Mouse (Mus musculus) midbrain, embryonic 13.5 days (tissue): ENCODE data around the gene Zc2hc1b. TPM values are rescaled to one million over a fixed set of nuclear protein-coding genes. Genes with fewer than 3 reads are reported as not detected.

Experiments
- ATAC-seq: fragments of 200-750 bp; cut with Nextera tagmentation; 2 replicates; pipeline ENCODE4 v1.8.0; 2017; ENCODE audit warnings: mild to moderate bottlenecking, moderate TSS enrichment, moderate library complexity
- H3K27ac ChIP-seq: fragments of 300-500 bp; sonication (generic); 2 replicates; pipeline ENCODE4 v1.5.1; 2015; ENCODE audit warnings: inconsistent platforms, mild to moderate bottlenecking, moderate library complexity
- H3K27me3 ChIP-seq: fragments of 300-500 bp; sonication (generic); 2 replicates; pipeline ENCODE4 v1.6.1; 2015; ENCODE audit warnings: mild to moderate bottlenecking, inconsistent platforms
- H3K36me3 ChIP-seq: fragments of 300-500 bp; sonication (generic); 2 replicates; pipeline ENCODE4 v1.6.1; 2015; ENCODE audit warnings: mild to moderate bottlenecking, inconsistent platforms
- H3K4me1 ChIP-seq: fragments of 300-500 bp; sonication (generic); replicated peaks from 2 replicates; pipeline ENCODE4 v1.6.1; 2015; ENCODE audit warnings: inconsistent platforms
- H3K4me2 ChIP-seq: fragments of 300-500 bp; sonication (generic); replicated peaks from 2 replicates; pipeline ENCODE4 v1.6.1; 2015; ENCODE audit warnings: moderate library complexity, mild to moderate bottlenecking, inconsistent platforms
- H3K4me3 ChIP-seq: fragments of 300-500 bp; sonication (generic); replicated peaks from 2 replicates; pipeline ENCODE4 v1.5.1; 2015; ENCODE audit warnings: mild to moderate bottlenecking, inconsistent platforms
- H3K9ac ChIP-seq: fragments of 300-500 bp; sonication (generic); replicated peaks from 2 replicates; pipeline ENCODE4 v1.6.1; 2015; ENCODE audit warnings: mild to moderate bottlenecking, inconsistent platforms
- H3K9me3 ChIP-seq: fragments of 300-500 bp; sonication (generic); 2 replicates; pipeline ENCODE4 v1.6.1; 2016; ENCODE audit warnings: mild to moderate bottlenecking, inconsistent platforms
- WGBS: fragments of 180-500 bp; shearing (Covaris S2); methylation state at CpG from one replicate; pipeline ENCODE4 v1.1.7; 2015; 5-methylcytosine and 5-hydroxymethylcytosine counted together
- polyA plus RNA-seq: library from polyadenylated mRNA; unstranded; fragments of >200 nt; fragmentation: Nextera tagmentation; extraction: Ambion mirVana; gene quantifications from 2 replicates; pipeline ENCODE4 v1.2.1, GENCODE M21; 2015

The Zc2hc1b gene
- polyA plus RNA-seq, 1 experiment from 2014 or later: not detected

GRCm38 (mm10) chr10:13127335-13127734 is 50.5 kb downstream of the Zc2hc1b start:
- H3K9me3 ChIP-seq: no peaks in the 10 kb centered on the region
- H3K4me2 ChIP-seq: no peak overlapping the region
- no peak for ATAC-seq
- H3K27me3 ChIP-seq: no peaks in the 10 kb centered on the region
- no peak overlapping the region for H3K27ac ChIP-seq
- no peak overlapping the region for H3K9ac ChIP-seq
- H3K4me1 ChIP-seq: no peaks in the 10 kb centered on the region
- no peak overlapping the region for H3K4me3 ChIP-seq
- WGBS: 76% methylated on average over 13 of the region's 13 CpGs
- H3K36me3 ChIP-seq: peaks cover 29% of the 10 kb centered on the region

- 48% methylated on average over 3 of the region's 3 CpGs for WGBS
- H3K9ac ChIP-seq: no peak overlapping the region
- H3K9me3 ChIP-seq: no peaks in the 10 kb centered on the region
- no peak for ATAC-seq
- peaks cover 29% of the 10 kb centered on the region for H3K36me3 ChIP-seq
- H3K27ac ChIP-seq: no peak overlapping the region
- H3K4me3 ChIP-seq: no peak overlapping the region
- H3K4me1 ChIP-seq: no peaks in the 10 kb centered on the region
- no peaks in the 10 kb centered on the region for H3K27me3 ChIP-seq
- no peak overlapping the region for H3K4me2 ChIP-seq
Measured at GRCm38 (mm10) chr10:13125811-13126210, 52.0 kb downstream of the Zc2hc1b start.

- H3K4me1 ChIP-seq: peaks cover 50% of the 10 kb centered on the region
- 50% methylated on average over 2 of the region's 2 CpGs for WGBS
Measured at GRCm38 (mm10) chr10:13119300-13119699, 58.5 kb downstream of the Zc2hc1b start.

GRCm38 (mm10) chr10:13118770-13119102 is 59.1 kb downstream of the Zc2hc1b start:
- 31% methylated on average over 5 of the region's 5 CpGs for WGBS
- H3K27me3 ChIP-seq: no peaks in the 10 kb centered on the region
- H3K27ac ChIP-seq: peak overlapping the region; percentile 26; the same call in 1 of the 2 replicates
- peaks cover 55% of the 10 kb centered on the region for H3K4me1 ChIP-seq
- H3K9ac ChIP-seq: no peak overlapping the region
- H3K4me2 ChIP-seq: no peak overlapping the region
- H3K4me3 ChIP-seq: no peak overlapping the region
- no peak for ATAC-seq
- no peaks in the 10 kb centered on the region for H3K36me3 ChIP-seq
- H3K9me3 ChIP-seq: no peaks in the 10 kb centered on the region

More at GRCm38 (mm10) chr10:13119300-13119699, 58.5 kb downstream of the Zc2hc1b start:
- H3K9ac ChIP-seq: no peak overlapping the region
- H3K36me3 ChIP-seq: no peaks in the 10 kb centered on the region
- H3K27me3 ChIP-seq: no peaks in the 10 kb centered on the region
- H3K4me2 ChIP-seq: no peak overlapping the region
- no peaks in the 10 kb centered on the region for H3K9me3 ChIP-seq
- H3K4me3 ChIP-seq: no peak overlapping the region
- no peak for ATAC-seq
- H3K27ac ChIP-seq: no peak overlapping the region

GRCm38 (mm10) chr10:13118024-13118769 is 59.6 kb downstream of the Zc2hc1b start:
- 30% methylated on average over 7 of the region's 7 CpGs for WGBS
- H3K9ac ChIP-seq: no peak overlapping the region
- no peaks in the 10 kb centered on the region for H3K27me3 ChIP-seq
- H3K4me1 ChIP-seq: peaks cover 59% of the 10 kb centered on the region
- no peak overlapping the region for H3K4me2 ChIP-seq
- no peak for ATAC-seq
- no peak overlapping the region for H3K4me3 ChIP-seq
- no peaks in the 10 kb centered on the region for H3K9me3 ChIP-seq
- no peaks in the 10 kb centered on the region for H3K36me3 ChIP-seq
- peak overlapping the region; percentile 26; the same call in 1 of the 2 replicates for H3K27ac ChIP-seq

- Histone ChIP-seq H3K9me3 (no peaks in the 10 kb centered on the region), H3K9ac (no peak overlapping the region), H3K27ac (peak overlapping the region; percentile 15), H3K4me3 (no peak overlapping the region), H3K4me1 (peaks cover 69% of the 10 kb centered on the region), H3K4me2 (no peak overlapping the region), H3K36me3 (no peaks in the 10 kb centered on the region), H3K27me3 (no peaks in the 10 kb centered on the region)
- peak; percentile 85 for ATAC-seq
- WGBS: 20% methylated on average over 9 of the region's 9 CpGs
Measured at GRCm38 (mm10) chr10:13116706-13117665, 60.8 kb downstream of the Zc2hc1b start.

- no peaks in the 10 kb centered on the region for H3K36me3 ChIP-seq
- H3K9ac ChIP-seq: no peak overlapping the region
- peak overlapping the region; percentile 83 for H3K27ac ChIP-seq
- 7% methylated on average over 4 of the region's 4 CpGs for WGBS
- H3K4me1 ChIP-seq: peaks cover 78% of the 10 kb centered on the region
- no peaks in the 10 kb centered on the region for H3K27me3 ChIP-seq
- no peaks in the 10 kb centered on the region for H3K9me3 ChIP-seq
- ATAC-seq: peak; percentile 90
- no peak overlapping the region for H3K4me3 ChIP-seq
- H3K4me2 ChIP-seq: peak overlapping the region; percentile 15
Measured at GRCm38 (mm10) chr10:13115030-13115429, 62.8 kb downstream of the Zc2hc1b start.

GRCm38 (mm10) chr10:13113641-13114040 is 64.2 kb downstream of the Zc2hc1b start:
- no peaks in the 10 kb centered on the region for H3K36me3 ChIP-seq
- WGBS: 71% methylated on average over 4 of the region's 4 CpGs
- 0 out of 2 replicates have a peak overlapping the region, but pooled peaks have one; percentile 35 for H3K27ac ChIP-seq
- no peaks in the 10 kb centered on the region for H3K27me3 ChIP-seq
- H3K9me3 ChIP-seq: no peaks in the 10 kb centered on the region
- H3K9ac ChIP-seq: no peak overlapping the region
- no peak overlapping the region for H3K4me3 ChIP-seq
- H3K4me1 ChIP-seq: peaks cover 86% of the 10 kb centered on the region
- no peak for ATAC-seq
- peak overlapping the region; percentile 10; the same call in 1 of the 2 replicates for H3K4me2 ChIP-seq

- no peak overlapping the region for H3K4me3 ChIP-seq
- no peaks in the 10 kb centered on the region for H3K27me3 ChIP-seq
- ATAC-seq: no peak
- H3K27ac ChIP-seq: no peak overlapping the region
- no peaks in the 10 kb centered on the region for H3K9me3 ChIP-seq
- H3K4me2 ChIP-seq: no peak overlapping the region
- peaks cover 86% of the 10 kb centered on the region for H3K4me1 ChIP-seq
- WGBS: 72% methylated on average over 3 of the region's 3 CpGs
- no peaks in the 10 kb centered on the region for H3K36me3 ChIP-seq
- no peak overlapping the region for H3K9ac ChIP-seq
Measured at GRCm38 (mm10) chr10:13112849-13113248, 65.0 kb downstream of the Zc2hc1b start.

GRCm38 (mm10) chr10:13109781-13110180 is 68.0 kb downstream of the Zc2hc1b start:
- Histone ChIP-seq H3K4me3 (no peak overlapping the region), H3K4me2 (no peak overlapping the region), H3K36me3 (no peaks in the 10 kb centered on the region), H3K27me3 (no peaks in the 10 kb centered on the region), H3K4me1 (peaks cover 76% of the 10 kb centered on the region), H3K9me3 (no peaks in the 10 kb centered on the region), H3K9ac (no peak overlapping the region), H3K27ac (peak overlapping the region; percentile 27; the same call in 1 of the 2 replicates)
- WGBS: 65% methylated on average over 1 of the region's 1 CpGs
- no peak for ATAC-seq

GRCm38 (mm10) chr10:13108847-13109246 is 69.0 kb downstream of the Zc2hc1b start:
- Histone ChIP-seq H3K4me2 (0 out of 2 replicates have a peak overlapping the region, but pooled peaks have one; percentile 9), H3K4me1 (peaks cover 67% of the 10 kb centered on the region), H3K27ac (peak overlapping the region; percentile 79)

GRCm38 (mm10) chr10:13108021-13108548 is 69.7 kb downstream of the Zc2hc1b start:
- Histone ChIP-seq H3K27me3 (no peaks in the 10 kb centered on the region), H3K27ac (peak overlapping the region; percentile 79), H3K9ac (no peak overlapping the region), H3K36me3 (no peaks in the 10 kb centered on the region), H3K9me3 (no peaks in the 10 kb centered on the region), H3K4me1 (peaks cover 62% of the 10 kb centered on the region), H3K4me2 (no peak overlapping the region), H3K4me3 (no peak overlapping the region)
- WGBS: 2% methylated on average over 7 of the region's 7 CpGs
- ATAC-seq: peak; percentile 91

More at GRCm38 (mm10) chr10:13108847-13109246, 69.0 kb downstream of the Zc2hc1b start:
- Histone ChIP-seq H3K36me3 (no peaks in the 10 kb centered on the region), H3K4me3 (no peak overlapping the region), H3K9ac (no peak overlapping the region), H3K9me3 (no peaks in the 10 kb centered on the region), H3K27me3 (no peaks in the 10 kb centered on the region)
- ATAC-seq: 0 out of 2 replicates have a peak, but pooled peaks have one; percentile 3
- 17% methylated on average over 4 of the region's 4 CpGs for WGBS
